Mouse (Mus musculus): ENCODE measurements around the gene Tox2. TPM values are rescaled to one million over a fixed set of nuclear protein-coding genes. Genes with fewer than 3 reads are reported as not detected.

The Tox2 gene
- polyA plus RNA-seq, 1 experiment from 2014 or later = 0.69 TPM

Other genes starting within 250 kb of the Tox2 start
- gene Sgk2, start 215.8 kb upstream of the Tox2 start, polyA plus RNA-seq (2015; fragmentation: Nextera tagmentation; extraction: Ambion mirVana) = 5.4 and 5.8 TPM in 2 replicates
- gene Ift52, start 185.8 kb upstream of the Tox2 start, polyA plus RNA-seq (2015; fragmentation: Nextera tagmentation; extraction: Ambion mirVana) = 15.5 and 16.6 TPM in 2 replicates
- gene Mybl2, start 148.4 kb upstream of the Tox2 start, polyA plus RNA-seq (2015; fragmentation: Nextera tagmentation; extraction: Ambion mirVana) = 46.9 and 49.9 TPM in 2 replicates
- gene Gtsf1l, start 115.3 kb upstream of the Tox2 start, polyA plus RNA-seq (2015; fragmentation: Nextera tagmentation; extraction: Ambion mirVana) = not detected in 2 replicates
- 0.21 and 0.23 TPM in 2 replicates for gene Jph2, start 194.9 kb downstream of the Tox2 start, polyA plus RNA-seq (2015; fragmentation: Nextera tagmentation; extraction: Ambion mirVana)
- gene Oser1, start 221.6 kb downstream of the Tox2 start, polyA plus RNA-seq (2015; fragmentation: Nextera tagmentation; extraction: Ambion mirVana) = 36.7 and 37.1 TPM in 2 replicates
- gene Gdap1l1, start 235.4 kb downstream of the Tox2 start, polyA plus RNA-seq (2015; fragmentation: Nextera tagmentation; extraction: Ambion mirVana) = 0.10 and 0.21 TPM in 2 replicates